Mouse (Mus musculus): Measurements from ENCODE around the gene Olfr1436.

DNA sequence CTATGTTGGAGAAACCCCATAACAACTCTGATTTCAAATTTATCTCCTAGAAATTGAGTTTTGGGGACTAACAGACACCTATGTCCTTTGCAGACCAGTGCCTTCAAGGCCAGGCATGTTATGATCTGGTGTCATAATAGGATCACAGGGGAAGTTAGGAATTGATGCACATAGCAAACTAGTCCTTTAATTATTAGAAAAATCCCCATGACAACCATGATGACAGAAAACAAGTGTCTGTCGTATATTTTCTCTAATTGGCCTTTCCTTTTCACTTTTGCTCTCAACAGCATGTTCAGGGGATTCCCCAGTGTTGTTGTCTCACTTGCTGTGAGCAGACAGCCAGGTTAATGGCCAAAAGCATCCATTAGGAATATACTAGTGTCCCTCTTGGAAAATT lies 38.2 kb downstream of the Olfr1436 start, which contains the start of gene Olfr235:
- TF ChIP-seq POLR2A (IDR thresholded peaks at IDR 0.05; ENCODE audit: extremely low read depth, insufficient read depth, low read length) (no peak), CTCF (IDR thresholded peaks at IDR 0.05; ENCODE audit: low read depth, low read length) (no peak)

Data from liver, adult 2 months (tissue).